Mouse (Mus musculus) kidney, postnatal 36 days (tissue): Measurements from ENCODE around the gene Rasgef1b.

Source experiments
- DNase-seq, 2 experiments: peaks; one replicate each; pipeline ENCODE4 v3.0.0; 2021 to 2022; ENCODE audit warnings: mixed read lengths in 2 of 2

The Rasgef1b gene

GRCm38 (mm10) chr5:99526797-99527201 is 202.1 kb downstream of the Rasgef1b start:
- DNase-seq, result peak; percentile 29 to 38

- DNase-seq, result no peak
These were observed 203.2 kb downstream of the Rasgef1b start for GRCm38 (mm10) chr5:99525649-99526048.

GRCm38 (mm10) chr5:99522571-99523269 is 206.1 kb downstream of the Rasgef1b start:
- peak in 1 of 2 experiments; percentile 13 for DNase-seq

GRCm38 (mm10) chr5:99521411-99521810 is 207.5 kb downstream of the Rasgef1b start:
- peak; percentile 13 to 47 for DNase-seq

GRCm38 (mm10) chr5:99519556-99519955 is 209.3 kb downstream of the Rasgef1b start:
- DNase-seq, result no peak

- DNase-seq, result no peak
These were observed 209.8 kb downstream of the Rasgef1b start for GRCm38 (mm10) chr5:99519023-99519422.

- no peak for DNase-seq
These were observed 212.7 kb downstream of the Rasgef1b start for GRCm38 (mm10) chr5:99516207-99516606.

- DNase-seq, result no peak
These were observed 213.1 kb downstream of the Rasgef1b start for GRCm38 (mm10) chr5:99515764-99516163.

- DNase-seq, result no peak
These were observed 215.5 kb downstream of the Rasgef1b start for GRCm38 (mm10) chr5:99513209-99513880.

- no peak for DNase-seq
These were observed 217.8 kb downstream of the Rasgef1b start for GRCm38 (mm10) chr5:99511081-99511480.

- DNase-seq, result no peak
These were observed 222.8 kb downstream of the Rasgef1b start for GRCm38 (mm10) chr5:99506109-99506508.

- DNase-seq, result peak in 1 of 2 experiments; percentile 33
These were observed 224.5 kb downstream of the Rasgef1b start for GRCm38 (mm10) chr5:99504349-99504830.

- no peak for DNase-seq
These were observed 226.2 kb downstream of the Rasgef1b start for GRCm38 (mm10) chr5:99502681-99503080.

- peak in 1 of 2 experiments; percentile 5 for DNase-seq
These were observed 229.3 kb downstream of the Rasgef1b start for GRCm38 (mm10) chr5:99499404-99500089.

GRCm38 (mm10) chr5:99497856-99498255 is 231.0 kb downstream of the Rasgef1b start:
- no peak for DNase-seq

GRCm38 (mm10) chr5:99496931-99497782 is 231.7 kb downstream of the Rasgef1b start:
- no peak for DNase-seq

- no peak for DNase-seq
These were observed 232.8 kb downstream of the Rasgef1b start for GRCm38 (mm10) chr5:99496157-99496453.

- no peak for DNase-seq
These were observed 233.3 kb downstream of the Rasgef1b start for GRCm38 (mm10) chr5:99495354-99496156.

- DNase-seq, result no peak
These were observed 235.0 kb downstream of the Rasgef1b start for GRCm38 (mm10) chr5:99493861-99494260.

GRCm38 (mm10) chr5:99493017-99493416 is 235.8 kb downstream of the Rasgef1b start:
- DNase-seq, result no peak

- no peak for DNase-seq
These were observed 240.2 kb downstream of the Rasgef1b start for GRCm38 (mm10) chr5:99488479-99489158.
